Mouse (Mus musculus) erythroblast, embryonic 14.5 days (primary cell): ENCODE measurements around the gene Dusp11.

Experiments used
- GATA1 ChIP-seq: IDR thresholded peaks from 2 replicates; pipeline ENCODE4 v1.6.1; 2012; ENCODE audit warnings: low read length, inconsistent platforms, mixed read lengths
- TAL1 ChIP-seq: IDR thresholded peaks from 3 replicates; pipeline ENCODE4 v1.6.1; 2012; ENCODE audit warnings: low read length, inconsistent platforms, mixed read lengths

- TF ChIP-seq TAL1 (no peak), GATA1 (no peak)
These were observed 43.0 kb upstream of the Dusp11 start for GRCm38 (mm10) chr6:86004271-86005148.
